Mouse (Mus musculus): ENCODE results near the gene Nav1.

Nav1 gene

DNA sequence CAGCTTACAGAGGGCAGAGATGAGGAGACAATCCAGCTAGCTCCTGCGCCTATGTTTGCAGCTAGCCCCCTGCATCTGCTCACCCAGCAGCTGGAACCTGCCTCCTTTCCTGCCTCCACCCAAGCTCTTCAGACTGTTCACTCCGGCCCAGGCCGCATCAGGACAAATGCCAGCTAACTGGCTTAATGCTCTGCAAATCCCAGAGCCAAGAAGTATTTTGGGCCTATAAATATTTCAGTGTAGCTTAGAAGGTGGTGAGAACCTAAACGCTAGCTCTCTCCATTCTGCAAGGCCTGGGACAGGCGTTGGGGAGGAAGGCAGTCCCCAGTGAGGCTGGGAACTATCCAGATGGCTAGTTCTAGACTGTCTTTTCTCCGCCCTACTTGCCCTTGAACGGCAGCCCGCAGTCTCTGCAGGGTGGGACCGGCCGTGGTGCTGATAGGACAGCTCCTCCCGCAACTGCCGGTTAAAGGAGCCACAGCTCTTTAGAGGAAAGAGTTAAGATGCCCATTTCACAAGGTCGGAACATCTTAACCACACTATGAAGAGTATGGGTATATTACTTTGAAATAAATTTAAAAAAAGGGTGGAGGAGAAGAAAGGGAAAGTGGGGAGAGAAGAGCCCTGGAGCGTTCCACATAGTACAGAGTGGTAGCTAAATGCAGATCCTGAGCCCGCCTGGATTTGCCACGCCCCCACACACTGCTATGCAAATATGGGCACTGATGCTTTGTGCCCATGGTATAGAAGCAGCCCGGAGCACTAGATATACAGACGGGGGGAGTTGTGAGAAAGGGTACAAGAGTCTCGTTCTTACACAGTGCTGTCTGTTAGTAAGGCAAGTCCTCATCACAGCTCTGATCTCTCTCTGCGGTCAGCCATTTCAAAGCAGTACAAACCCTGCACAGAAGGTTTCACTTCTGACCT is 8.9 kb upstream of the Nav1 start:
- peak; percentile 91 to 92 for DNase-seq

DNA sequence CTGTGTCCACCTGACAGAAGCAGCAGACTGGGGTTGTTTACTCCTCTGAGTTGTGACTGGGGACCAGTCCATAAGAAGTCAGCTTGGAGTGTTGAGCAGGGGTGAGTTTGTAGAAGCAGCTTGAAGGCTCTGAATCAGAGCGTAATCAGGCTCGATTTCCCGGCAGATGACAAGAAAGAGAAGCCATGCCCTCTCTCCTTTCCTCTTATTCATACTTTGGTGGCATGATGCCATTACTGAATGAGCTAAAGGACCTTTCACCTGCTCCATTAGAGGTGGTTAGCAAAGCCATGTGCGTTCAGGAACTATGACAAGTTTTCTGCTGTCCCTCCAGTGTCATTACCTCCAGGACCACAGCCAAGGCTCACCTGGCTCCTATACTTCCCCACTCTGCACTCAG is 2.5 kb upstream of the Nav1 start:
- no peak for DNase-seq

- DNase-seq, result no peak
These were observed 610 bp downstream of the Nav1 start for GRCm38 (mm10) chr1:135606355-135607015.

GRCm38 (mm10) chr1:135605530-135605929 is 1.6 kb downstream of the Nav1 start:
- DNase-seq, result no peak

DNA sequence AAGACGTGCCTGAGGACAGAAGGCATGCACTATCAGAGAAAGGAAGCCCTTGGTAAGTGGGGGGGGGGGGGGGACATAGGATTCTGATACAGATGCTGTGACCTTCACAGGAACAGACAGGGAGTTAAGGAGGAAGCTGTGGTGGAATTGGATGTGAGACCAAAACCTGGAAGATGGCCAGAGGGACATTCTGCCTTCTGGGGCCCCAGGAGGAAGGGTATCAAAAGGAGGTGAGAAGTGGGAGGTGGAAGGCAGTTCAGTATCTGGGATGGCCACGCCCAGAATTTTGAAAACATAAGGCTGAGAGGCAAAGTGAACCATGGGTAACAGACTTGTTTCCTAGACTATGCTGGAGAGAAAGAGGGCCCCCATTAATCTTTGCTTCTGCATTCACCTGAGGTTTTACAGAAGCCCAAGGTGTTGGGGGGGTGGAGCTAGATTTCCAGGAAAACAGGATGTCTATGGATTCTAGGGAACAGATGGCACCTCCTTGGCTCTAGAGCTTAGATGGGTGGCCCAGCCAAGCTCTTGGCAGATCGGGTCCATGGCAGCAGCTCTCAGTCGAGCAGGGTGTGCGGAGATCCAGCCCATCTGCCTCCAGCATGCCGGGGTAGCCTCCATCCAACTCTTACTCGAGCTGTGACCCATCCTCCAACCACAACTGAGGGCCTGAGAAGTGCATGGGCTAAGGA is 2.6 kb downstream of the Nav1 start:
- DNase-seq, result no peak

DNA sequence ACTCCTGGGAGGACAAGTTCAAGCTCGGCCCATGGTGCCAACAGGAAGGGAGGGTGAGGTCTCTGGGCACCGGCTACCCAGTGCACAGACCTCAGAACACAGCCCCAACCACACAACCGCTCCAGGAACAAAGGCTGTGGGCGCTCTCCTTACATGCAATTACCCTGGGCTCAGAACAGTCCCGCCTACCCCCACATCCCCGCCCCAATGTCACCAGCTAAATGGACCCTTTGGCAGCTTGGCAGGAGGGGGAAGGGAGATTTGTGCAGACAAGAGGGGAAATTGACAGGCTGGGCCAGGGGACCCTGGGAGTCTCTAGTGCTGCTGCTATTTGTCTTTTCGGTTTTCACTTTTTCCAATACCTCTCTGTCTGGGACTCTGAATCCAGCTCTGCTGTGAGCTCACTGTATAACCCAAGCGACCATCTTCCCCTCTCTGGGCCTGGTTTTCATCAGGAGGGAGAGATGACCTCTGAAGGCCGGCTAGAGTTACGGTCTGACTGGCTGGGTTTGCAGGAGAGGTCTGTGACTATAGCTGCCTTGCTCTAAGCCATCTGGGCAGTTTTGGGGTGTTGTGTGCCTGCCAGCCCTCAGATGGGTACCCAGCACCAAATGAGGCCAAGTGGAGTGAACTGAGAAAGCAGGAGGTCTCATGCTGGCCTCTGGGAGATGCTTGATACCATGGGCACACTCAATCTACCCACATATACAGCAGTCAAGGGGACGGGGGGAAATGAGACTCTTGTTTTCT is 3.8 kb downstream of the Nav1 start:
- no peak for DNase-seq

DNA sequence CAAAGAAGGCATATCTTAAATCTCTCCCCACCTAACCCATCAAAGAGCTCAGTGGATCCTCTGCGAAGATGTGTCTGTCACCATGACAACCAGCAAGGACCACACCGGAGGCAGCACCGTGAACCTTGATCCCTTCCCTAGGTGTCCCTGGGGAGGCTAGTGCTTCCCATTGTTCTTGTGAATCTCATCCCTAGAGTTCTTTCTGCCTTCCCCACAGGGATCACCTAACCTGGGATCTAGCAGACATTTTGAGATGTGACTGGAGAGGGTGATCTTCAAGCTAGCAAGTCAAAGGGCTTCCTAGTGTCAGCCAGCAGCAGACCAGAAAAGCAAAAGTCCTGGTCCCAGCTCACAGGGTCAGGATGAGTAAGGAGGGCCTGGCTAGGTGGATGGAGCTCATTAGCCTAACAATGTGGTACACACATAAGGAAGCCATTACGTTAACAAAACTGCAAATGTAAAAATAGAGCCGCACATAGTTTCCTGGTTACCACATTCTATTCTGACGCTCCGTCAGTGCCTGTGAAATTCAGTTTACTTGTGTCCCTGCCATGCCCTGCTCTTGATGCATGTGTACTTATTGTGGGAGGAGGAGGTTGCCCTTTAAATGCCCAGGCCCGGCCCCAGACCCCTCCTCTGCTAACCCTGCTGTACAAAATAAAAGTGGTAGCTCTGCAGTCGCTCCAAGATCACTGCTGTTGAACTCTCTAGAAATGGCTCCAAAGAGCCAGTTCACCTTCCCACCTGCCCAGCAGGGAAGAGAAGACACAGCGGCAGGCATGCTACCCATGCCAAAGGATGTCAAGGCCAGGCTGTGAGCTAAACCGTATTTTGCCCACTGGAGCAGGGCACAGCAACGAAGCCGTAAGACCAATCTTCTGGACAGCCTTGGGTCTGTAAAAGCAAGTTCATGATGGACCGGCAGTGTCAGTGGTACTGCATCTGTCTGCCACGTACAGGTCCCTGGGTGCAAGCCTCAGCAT is 6.8 kb downstream of the Nav1 start:
- DNase-seq, result no peak

- DNase-seq, result no peak
These were observed 8.7 kb downstream of the Nav1 start for GRCm38 (mm10) chr1:135598251-135598879.

GRCm38 (mm10) chr1:135594279-135594903 is 12.7 kb downstream of the Nav1 start:
- no peak for DNase-seq

DNA sequence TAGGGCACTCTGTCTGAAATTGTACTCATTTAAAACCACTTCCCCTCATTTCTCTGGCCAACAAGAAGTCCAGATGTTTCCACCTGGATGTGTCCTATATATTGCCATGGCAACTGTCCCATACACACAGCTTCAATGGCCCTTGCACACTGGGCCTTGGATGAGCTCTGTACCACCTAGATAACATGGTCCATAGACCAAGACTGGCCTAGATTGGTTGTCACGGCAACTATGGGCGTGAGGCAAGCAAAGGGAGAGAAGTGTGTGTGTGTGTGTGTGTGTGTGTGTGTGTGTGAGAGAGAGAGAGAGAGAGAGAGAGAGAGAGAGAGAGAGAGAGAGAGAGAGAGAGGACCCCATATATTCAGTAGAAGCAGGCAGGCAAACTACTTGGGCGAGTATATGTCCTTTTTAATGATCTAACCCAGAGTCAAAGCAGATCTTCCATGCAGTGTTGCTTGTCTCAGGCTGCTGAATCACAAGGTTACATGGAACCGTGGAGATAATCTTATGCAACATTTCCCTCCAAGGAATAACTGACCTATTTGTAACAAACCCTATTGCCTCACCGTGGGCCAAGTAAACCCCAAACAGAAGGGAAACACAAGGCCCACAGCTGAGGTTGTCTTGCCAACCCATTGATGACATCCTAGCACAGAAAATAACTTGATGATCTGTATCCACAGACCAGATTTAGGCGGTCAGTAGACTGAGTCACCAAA is 13.4 kb downstream of the Nav1 start:
- DNase-seq, result no peak

DNA sequence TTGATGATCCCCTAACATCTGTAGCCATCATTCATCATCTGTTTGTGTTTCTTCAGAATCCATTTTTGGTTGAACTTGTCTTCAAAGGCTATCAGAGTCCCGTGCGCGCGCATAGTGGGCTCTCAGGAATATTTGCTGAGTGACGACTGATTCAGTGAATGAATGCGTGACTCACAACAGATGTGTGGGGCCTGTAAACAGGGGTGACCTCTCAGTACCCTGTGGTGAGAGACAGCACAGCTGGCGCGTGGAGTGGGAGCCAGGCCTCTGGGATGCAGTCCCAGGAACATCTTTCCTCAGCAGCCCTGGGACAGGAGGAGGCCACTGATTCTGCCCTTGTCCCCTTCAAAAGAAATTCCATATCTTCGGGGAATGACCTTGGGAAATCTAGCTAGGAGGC is 16.3 kb downstream of the Nav1 start:
- DNase-seq, result peak; percentile 41 to 56

DNA sequence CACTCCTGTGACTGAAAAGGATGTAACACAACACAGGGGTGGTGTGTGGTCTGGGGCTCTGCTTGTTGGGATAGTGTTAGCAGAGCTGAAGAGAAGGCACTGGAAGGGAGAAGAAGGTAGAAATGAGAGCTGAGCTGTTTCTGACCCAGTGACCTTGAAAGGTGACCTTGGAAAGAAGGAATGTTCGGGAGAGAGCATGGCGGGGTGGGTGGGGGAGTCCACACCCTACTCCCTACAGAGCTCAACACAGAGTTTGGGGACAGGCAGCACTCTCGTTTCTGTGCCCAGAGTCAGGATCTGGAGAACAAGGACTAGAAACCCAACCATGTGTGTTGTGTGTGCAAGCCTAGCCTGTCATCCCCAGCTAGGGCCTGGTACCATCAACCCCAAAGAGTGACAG is 18.1 kb downstream of the Nav1 start:
- DNase-seq, result no peak

DNA sequence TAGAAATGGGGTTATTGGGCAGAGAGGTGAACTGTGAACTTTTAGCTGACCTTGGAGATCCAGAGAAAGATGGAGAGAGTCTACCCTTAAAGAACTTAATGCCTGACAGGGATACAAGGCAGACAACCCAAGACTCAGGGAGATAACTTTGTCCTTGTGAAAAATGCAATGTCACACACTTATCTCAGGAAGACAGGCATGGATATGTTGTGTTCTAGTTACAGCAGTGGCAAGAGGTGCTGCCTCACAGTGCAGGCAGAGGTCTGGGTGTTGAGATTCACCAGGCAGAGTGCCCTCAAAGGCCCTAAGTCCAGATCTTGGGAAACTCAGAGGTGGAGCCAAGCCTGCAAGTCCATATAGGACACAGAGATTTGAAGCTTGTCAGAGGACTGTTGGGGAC is 20.2 kb downstream of the Nav1 start:
- no peak for DNase-seq

GRCm38 (mm10) chr1:135585573-135585972 is 21.5 kb downstream of the Nav1 start:
- DNase-seq, result peak; percentile 65 to 70

GRCm38 (mm10) chr1:135584587-135585541 is 22.2 kb downstream of the Nav1 start:
- peak; percentile 61 to 72 for DNase-seq

DNA sequence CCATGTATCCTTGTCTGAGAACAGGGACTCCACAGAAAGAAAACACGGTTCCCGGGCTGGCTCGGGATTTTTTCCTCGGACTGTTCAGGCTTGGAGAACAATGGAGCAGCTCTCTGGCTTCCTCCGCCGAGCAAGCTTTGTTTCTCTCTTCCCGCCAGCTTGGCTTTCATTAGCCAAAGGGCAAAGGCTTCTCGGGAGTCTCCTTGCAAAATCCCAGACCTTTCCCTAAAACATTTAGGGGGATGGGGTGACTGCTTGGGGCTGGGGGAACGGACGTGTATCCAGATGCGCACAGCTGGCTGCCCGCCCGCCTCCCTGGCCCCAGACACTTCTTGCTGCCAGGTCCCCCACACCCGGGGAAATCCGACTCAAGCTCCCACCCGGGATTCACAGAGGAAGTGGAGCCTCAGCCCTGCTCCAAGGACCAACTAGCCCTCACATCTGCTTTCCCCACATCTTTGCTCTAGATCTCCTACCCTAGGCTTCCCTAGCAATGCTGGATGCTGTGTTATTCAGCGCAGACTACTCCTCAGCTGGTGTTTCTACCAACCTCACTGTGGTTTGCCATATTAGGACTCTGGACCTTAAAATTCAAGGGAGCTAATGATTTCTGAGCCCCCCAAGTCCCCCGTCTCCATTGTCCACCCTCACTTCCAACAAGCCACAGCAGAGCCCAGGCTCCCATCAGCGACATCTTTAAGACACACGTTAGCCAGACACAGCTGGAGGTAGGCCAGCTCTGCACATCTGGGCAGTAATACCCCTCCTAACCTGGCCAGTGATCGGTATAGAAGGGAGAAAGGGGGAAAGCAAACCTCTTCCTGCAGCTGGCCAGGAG is 23.2 kb downstream of the Nav1 start:
- peak; percentile 45 to 56 for DNase-seq

DNA sequence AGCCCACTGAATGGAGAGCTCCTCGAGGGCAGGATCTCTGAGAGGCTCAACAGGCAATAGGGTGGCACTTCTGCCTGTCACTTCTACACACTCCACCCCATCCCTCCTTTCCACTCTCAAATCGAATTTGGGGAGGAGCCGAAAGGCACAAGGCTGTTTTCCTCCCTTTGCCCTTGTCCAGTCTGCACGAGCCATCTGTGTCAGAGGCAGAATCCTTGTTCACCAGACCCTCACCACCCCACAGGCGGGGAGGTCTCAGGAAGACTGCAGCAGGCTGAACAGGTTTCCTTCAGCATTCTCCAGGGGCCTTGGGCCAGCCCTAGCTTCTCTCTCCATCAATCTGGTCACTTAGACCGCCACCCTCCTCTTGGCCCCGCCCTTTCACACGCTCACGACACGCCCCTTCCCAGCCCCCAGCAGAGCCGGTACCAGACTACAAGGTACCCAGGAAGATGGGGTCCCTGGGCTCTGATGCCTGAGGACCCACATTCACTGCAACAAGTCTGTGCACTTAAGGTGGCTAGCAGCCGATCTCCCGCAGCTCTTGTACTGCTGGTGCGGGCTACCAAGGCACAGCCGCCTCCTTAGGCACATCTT is 23.9 kb downstream of the Nav1 start:
- DNase-seq, result peak; percentile 64 to 70
